8 mouse cellular contexts compared by ENCODE assay signal in the genomic region with DNA sequence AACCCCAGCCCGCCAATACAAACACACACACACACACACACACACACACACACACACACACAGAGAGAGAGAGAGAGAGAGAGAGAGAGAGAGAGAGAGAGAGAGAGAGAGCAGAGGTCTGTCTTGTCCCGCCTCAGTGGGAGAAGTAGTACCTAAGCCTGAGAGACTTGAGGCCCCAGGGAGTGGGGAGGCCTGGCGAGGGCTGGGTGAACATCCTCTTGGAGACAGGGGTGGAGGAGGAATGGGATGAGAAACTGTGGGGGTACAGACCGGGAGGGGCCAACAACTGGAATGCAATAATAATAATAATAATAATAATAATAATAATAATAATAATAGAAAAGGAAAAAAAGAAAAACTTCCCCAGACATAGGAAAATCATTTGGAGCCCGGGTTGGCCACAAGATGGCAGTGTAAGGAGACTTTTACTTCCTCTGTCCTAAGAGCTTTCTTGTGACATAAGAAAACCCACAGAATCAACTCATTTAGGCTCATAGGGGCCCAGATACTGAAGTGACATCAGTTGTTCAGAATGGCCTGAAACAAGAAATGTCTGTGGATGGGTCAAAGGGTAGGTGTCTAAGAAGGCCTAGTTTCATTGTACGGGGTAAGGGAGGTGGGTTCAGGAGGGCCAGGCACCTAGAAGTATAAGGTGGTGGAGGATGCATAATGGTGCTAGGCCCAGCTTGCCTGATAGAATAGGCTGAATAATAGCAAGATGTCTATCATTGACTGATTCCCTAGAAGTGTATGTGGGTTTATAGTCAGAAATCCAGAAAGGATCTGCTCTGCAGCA. TPM values are rescaled to one million over a fixed set of nuclear protein-coding genes. Genes with fewer than 3 reads are reported as not detected.
DNase-seq lines count a peak whose midpoint lies in the region; ATAC-seq and TF ChIP-seq lines count a peak whose summit lies in the region.

No protein-coding gene starts in this region.

- no peaks in the 10 kb centered on the region for H3K27me3 ChIP-seq in hindbrain, embryonic 11.5 days (ENCODE audit: control insufficient read depth, insufficient read depth, low read length)
- H3K27me3 ChIP-seq in hindbrain, embryonic 12.5 days, result no peaks in the 10 kb centered on the region
- no peaks in the 10 kb centered on the region for H3K27me3 ChIP-seq in thymus, adult 2 months (ENCODE audit: control insufficient read depth, insufficient read depth, low read length)

- no peak overlapping the region for H3K4me2 ChIP-seq in hindbrain, embryonic 11.5 days (replicated peaks; ENCODE audit: low read depth, low read length)
- H3K4me2 ChIP-seq in hindbrain, embryonic 12.5 days (replicated peaks), result no peak overlapping the region

- TF ChIP-seq CTCF in thymus, adult 2 months (IDR thresholded peaks at IDR 0.05; ENCODE audit: borderline replicate concordance, control insufficient read depth, extremely low read depth, insufficient read depth, low read length, poor library complexity), result no peak

- H3K36me3 ChIP-seq in hindbrain, embryonic 11.5 days (ENCODE audit: control insufficient read depth, insufficient read depth, low read length), result no peaks in the 10 kb centered on the region
- no peaks in the 10 kb centered on the region for H3K36me3 ChIP-seq in hindbrain, embryonic 12.5 days
- no peaks in the 10 kb centered on the region for H3K36me3 ChIP-seq in thymus, adult 2 months (ENCODE audit: control insufficient read depth, insufficient read depth, low read length)

- WGBS in hindbrain, embryonic 11.5 days, result 52% methylated on average over 6 of the region's 6 CpGs
- 47% methylated on average over 5 of the region's 6 CpGs for WGBS in hindbrain, embryonic 12.5 days
- WGBS in thymus, adult 2 months, result 65% methylated on average over 6 of the region's 6 CpGs

- no peak overlapping the region for H3K27ac ChIP-seq in hindbrain, embryonic 11.5 days (ENCODE audit: low read depth, low read length)
- no peak overlapping the region for H3K27ac ChIP-seq in hindbrain, embryonic 12.5 days
- H3K27ac ChIP-seq in thymus, adult 2 months (ENCODE audit: control insufficient read depth, insufficient read depth, low read length), result no peak overlapping the region

- no peak for ATAC-seq in hindbrain, embryonic 11.5 days (ENCODE audit: low FRiP score)
- no peak for ATAC-seq in hindbrain, embryonic 12.5 days (ENCODE audit: low FRiP score)

- H3K9ac ChIP-seq in hindbrain, embryonic 11.5 days (ENCODE audit: low read depth, low read length), result no peak overlapping the region
- H3K9ac ChIP-seq in hindbrain, embryonic 12.5 days, result no peak overlapping the region

- H3K4me3 ChIP-seq in hindbrain, embryonic 11.5 days (ENCODE audit: low read depth, low read length), result no peak overlapping the region
- H3K4me3 ChIP-seq in hindbrain, embryonic 12.5 days, result no peak overlapping the region
- H3K4me3 ChIP-seq in thymus, adult 2 months (ENCODE audit: control insufficient read depth, insufficient read depth, low read length), result no peak overlapping the region

- no peaks in the 10 kb centered on the region for H3K9me3 ChIP-seq in hindbrain, embryonic 11.5 days (ENCODE audit: control insufficient read depth, low read length)
- H3K9me3 ChIP-seq in hindbrain, embryonic 12.5 days (replicated peaks), result no peaks in the 10 kb centered on the region

- peak; percentile 47 for DNase-seq in hindbrain, embryonic 11.5 days (ENCODE audit: low spot score)
- DNase-seq in thymus, adult 2 months, result peak; percentile 50
- no peak for DNase-seq in thymus, adult 18-20 months
- DNase-seq in cerebellum, postnatal 25 days, result peak; percentile 35 to 65
- DNase-seq in kidney, postnatal 10 days, result peak; percentile 61
- peak; percentile 72 for DNase-seq in retina, embryonic 14.5 days (ENCODE audit: low spot score)
- no peak for DNase-seq in spleen, postnatal 14 days (ENCODE audit: low spot score in 2 of 2)

- TF ChIP-seq POLR2A in thymus, adult 2 months (IDR thresholded peaks at IDR 0.05; ENCODE audit: control insufficient read depth, extremely low read depth, insufficient read depth, low read length, poor library complexity), result no peak

- H3K4me1 ChIP-seq in hindbrain, embryonic 11.5 days (replicated peaks; ENCODE audit: control insufficient read depth, insufficient read depth, low read length), result no peaks in the 10 kb centered on the region
- H3K4me1 ChIP-seq in hindbrain, embryonic 12.5 days, result no peaks in the 10 kb centered on the region
- peaks cover 3% of the 10 kb centered on the region for H3K4me1 ChIP-seq in thymus, adult 2 months (replicated peaks; ENCODE audit: control insufficient read depth, insufficient read depth, low read length)

RNA-seq across cellular contexts. Expression of gene Perp, which starts 8.9 kb away (rescaled TPM):
- polyA plus RNA-seq in hindbrain, embryonic 11.5 days (2014; fragmentation: Nextera tagmentation; extraction: Ambion mirVana), result 9.7 and 15.9 TPM in 2 replicates
- polyA plus RNA-seq in hindbrain, embryonic 12.5 days (2016; fragmentation: Nextera tagmentation; extraction: Ambion mirVana), result 11.8 and 11.9 TPM in 2 replicates
- 79.5 and 92.7 TPM in 2 replicates for polyA plus RNA-seq in thymus, adult 2 months (2012; rRNA removed)

RNA-seq across cellular contexts. Expression of gene Gm4922, which starts 49.3 kb away (rescaled TPM):
- not detected in 2 replicates for polyA plus RNA-seq in hindbrain, embryonic 11.5 days (2014; fragmentation: Nextera tagmentation; extraction: Ambion mirVana)
- polyA plus RNA-seq in hindbrain, embryonic 12.5 days (2016; fragmentation: Nextera tagmentation; extraction: Ambion mirVana), result 0.16 and 0.25 TPM in 2 replicates
- not detected in 2 replicates for polyA plus RNA-seq in thymus, adult 2 months (2012; rRNA removed)

Comparison
In these comparisons a context has a peak if more than half of its experiments do, and no peak if none do; other contexts are left out.
1. DNase-seq: peak in hindbrain, embryonic 11.5 days (single experiment), thymus, adult 2 months (single experiment), cerebellum, postnatal 25 days (2 of 2), kidney, postnatal 10 days (single experiment) and retina, embryonic 14.5 days (single experiment); none in thymus, adult 18-20 months (0 of 2) and spleen, postnatal 14 days (0 of 2).